8 mouse cellular contexts compared by ENCODE assay signal in genomic region chr2:106955621-106956020, GRCm38 (mm10). TPM values are rescaled to one million over a fixed set of nuclear protein-coding genes. Genes with fewer than 3 reads are reported as not detected.
DNase-seq lines count a peak whose midpoint lies in the region; ATAC-seq and TF ChIP-seq lines count a peak whose summit lies in the region.
"Had no signal": no experiment of that assay in that cellular context is flagged by ENCODE, and none has a peak within 500 bp of the region (broad histone marks: within the 10 kb centered on the region; RNA-seq: fewer than 3 reads in every experiment).

No protein-coding gene starts in this region.

- H3K36me3 ChIP-seq in MEL (ENCODE audit: control insufficient read depth in 1 of 2, insufficient read depth in 2 of 2, low read length in 2 of 2), result no peaks in the 10 kb centered on the region
- no peaks in the 10 kb centered on the region for H3K36me3 ChIP-seq in hindbrain, postnatal 0 days (ENCODE audit: insufficient read depth, low read length)

- 9% methylated on average over 10 of the region's 10 CpGs for WGBS in cerebellum, adult 2 months
- 14% methylated on average over 10 of the region's 10 CpGs for WGBS in hindbrain, postnatal 0 days

- DNase-seq in layer of hippocampus, adult 2 months (ENCODE audit: low spot score in 2 of 2), result peak; percentile 29 to 54
- DNase-seq in layer of hippocampus, adult 9-10 months (ENCODE audit: low spot score), result no peak
- peak; percentile 72 for DNase-seq in MEL (ENCODE audit: low read depth, low spot score)
- DNase-seq in cerebellum, adult 2 months, result peak in 1 of 2 experiments; percentile 42
- peak; percentile 86 for DNase-seq in hindbrain, postnatal 0 days (ENCODE audit: low spot score)
- no peak for DNase-seq in spleen, postnatal 14 days (ENCODE audit: low spot score in 2 of 2)

- H3K4me3 ChIP-seq in layer of hippocampus, adult 2 months, result peak overlapping the region; percentile 13; the same call in 1 of the 2 replicates
- H3K4me3 ChIP-seq in MEL (ENCODE audit: control insufficient read depth in 1 of 2, insufficient read depth in 1 of 2, low read depth in 2 of 2, low read length in 2 of 2), result no peak overlapping the region
- H3K4me3 ChIP-seq in cerebellum, adult 2 months (replicated peaks; ENCODE audit: insufficient read depth, low read depth, low read length), result no peak overlapping the region
- H3K4me3 ChIP-seq in hindbrain, postnatal 0 days (ENCODE audit: low read length), result no peak overlapping the region
- H3K4me3 ChIP-seq: erythroblast, embryonic 14.5 days had no signal

- no peak for TF ChIP-seq POLR2A in MEL (IDR thresholded peaks at IDR 0.05; ENCODE audit: control insufficient read depth in 1 of 2, insufficient read depth in 1 of 2, low read depth in 1 of 2, low read length in 2 of 2, poor library complexity in 1 of 2)
- TF ChIP-seq POLR2A in cerebellum, adult 2 months (IDR thresholded peaks at IDR 0.05; ENCODE audit: borderline replicate concordance, insufficient read depth, low read length), result no peak

- no peaks in the 10 kb centered on the region for H3K4me1 ChIP-seq in MEL (ENCODE audit: control insufficient read depth in 1 of 2, insufficient read depth in 2 of 2, low read length in 2 of 2)
- no peaks in the 10 kb centered on the region for H3K4me1 ChIP-seq in cerebellum, adult 2 months (ENCODE audit: control insufficient read depth, insufficient read depth, low read length)
- no peaks in the 10 kb centered on the region for H3K4me1 ChIP-seq in hindbrain, postnatal 0 days (ENCODE audit: insufficient read depth, low read length)

- no peaks in the 10 kb centered on the region for H3K79me2 ChIP-seq in MEL (ENCODE audit: control insufficient read depth, insufficient read depth, low read length, poor library complexity)

- 0 out of 2 replicates have a peak, but pooled peaks have one; percentile 21 for ATAC-seq in hindbrain, postnatal 0 days
- ATAC-seq in megakaryocyte, adult 5-6 weeks (ENCODE audit: poor library complexity, severe bottlenecking), result peak; percentile 78

- TF ChIP-seq CTCF in layer of hippocampus, adult 2 months (conservative IDR thresholded peaks at IDR 0.05), result peak; percentile 97
- peak; percentile 9 to 89 (median 75); a peak in 4 of 6 replicates for TF ChIP-seq CTCF in MEL (IDR thresholded peaks at IDR 0.05 in 2 of 3, conservative IDR thresholded peaks at IDR 0.05 in 1 of 3; ENCODE audit: control insufficient read depth in 1 of 3, insufficient read depth in 1 of 3, low read depth in 2 of 3, low read length in 3 of 3, poor library complexity in 1 of 3, severe bottlenecking in 1 of 3)
- peak; percentile 19; the same call in 1 of the 2 replicates for TF ChIP-seq CTCF in cerebellum, adult 2 months (IDR thresholded peaks at IDR 0.05; ENCODE audit: borderline replicate concordance, insufficient read depth, low read depth, low read length)
- TF ChIP-seq CTCF in hindbrain, postnatal 0 days (IDR thresholded peaks at IDR 0.05; ENCODE audit: low read depth), result peak; percentile 88

- H3K27me3 ChIP-seq in MEL (ENCODE audit: control insufficient read depth in 1 of 2, insufficient read depth in 2 of 2, low read length in 2 of 2), result no peaks in the 10 kb centered on the region; a peak in 2 of 4 replicates
- H3K27me3 ChIP-seq in cerebellum, adult 2 months (ENCODE audit: control insufficient read depth, insufficient read depth, low read length), result no peaks in the 10 kb centered on the region
- no peaks in the 10 kb centered on the region for H3K27me3 ChIP-seq in hindbrain, postnatal 0 days (ENCODE audit: insufficient read depth, low read length)

- no peaks in the 10 kb centered on the region for H3K9me3 ChIP-seq in MEL (replicated peaks; ENCODE audit: insufficient read depth, low read length)
- no peaks in the 10 kb centered on the region for H3K9me3 ChIP-seq in hindbrain, postnatal 0 days (ENCODE audit: low read length)

- TF ChIP-seq EP300 in MEL (IDR thresholded peaks at IDR 0.05; ENCODE audit: low read depth in 1 of 2, low read length in 2 of 2), result no peak

- H3K9ac ChIP-seq in MEL (ENCODE audit: control insufficient read depth, low read depth, low read length, poor library complexity, severe bottlenecking), result no peak overlapping the region
- H3K9ac ChIP-seq in hindbrain, postnatal 0 days (replicated peaks; ENCODE audit: low read length), result no peak overlapping the region

- no peak overlapping the region for H3K27ac ChIP-seq in layer of hippocampus, adult 2 months
- H3K27ac ChIP-seq in MEL (ENCODE audit: control insufficient read depth, low read depth, low read length), result no peak overlapping the region
- H3K27ac ChIP-seq in cerebellum, adult 2 months (ENCODE audit: insufficient read depth, low read length), result no peak overlapping the region
- no peak overlapping the region for H3K27ac ChIP-seq in hindbrain, postnatal 0 days

- peak; percentile 91 for TF ChIP-seq RAD21 in MEL (IDR thresholded peaks at IDR 0.05; ENCODE audit: low read depth, low read length)

- peak overlapping the region; percentile 11; the same call in 1 of the 2 replicates for H3K4me2 ChIP-seq in hindbrain, postnatal 0 days (ENCODE audit: low read depth, low read length)

TF ChIP-seq in MEL, 35 proteins besides CTCF, POLR2A, EP300 and RAD21:
- TF ChIP-seq SMC3 (IDR thresholded peaks at IDR 0.05; ENCODE audit: low read depth, low read length), result peak; percentile 88
- peak; percentile 92 for TF ChIP-seq ZC3H11A (IDR thresholded peaks at IDR 0.05; ENCODE audit: low read depth, low read length)
- no peak for TF ChIP-seq KAT2A (conservative IDR thresholded peaks at IDR 0.05; ENCODE audit: low read depth, low read length)

RNA-seq across cellular contexts. Expression of gene Arl14ep, which starts 18.6 kb away (rescaled TPM):
- 10 to 100 TPM; 49.9 to 53.6 TPM for total RNA-seq in layer of hippocampus, adult 2 months (2021)
- 26.2 and 39.2 TPM in 2 replicates for total RNA-seq in MEL (2012; rRNA removed)
- 100 to 1,000 TPM in 1 of 2 experiments, 10 to 100 TPM in 1; 33.1 to 105 TPM for polyA plus RNA-seq in MEL (2012; ENCODE audit: insufficient read depth in 1 of 2, insufficient read length in 2 of 2, low read depth in 1 of 2, low replicate concordance in 2 of 2, missing spikeins in 1 of 2)
- polyA plus RNA-seq in cerebellum, adult 2 months (2012; rRNA removed), result 30.0 and 30.5 TPM in 2 replicates
- 26.5 and 32.8 TPM in 2 replicates for total RNA-seq in hindbrain, postnatal 0 days (2014; rRNA removed)
- polyA plus RNA-seq in hindbrain, postnatal 0 days (2015; fragmentation: Nextera tagmentation; extraction: Ambion mirVana), result 27.4 and 28.3 TPM in 2 replicates
- 24.5 and 31.4 TPM in 2 replicates for total RNA-seq in megakaryocyte, adult 5-6 weeks (2015)
- total RNA-seq in megakaryocyte, adult 5-6 weeks (2017), result 25.9 and 26.3 TPM in 2 replicates

Comparison
In these comparisons a context has a peak if more than half of its experiments do, and no peak if none do; other contexts are left out.
1. DNase-seq: peak in layer of hippocampus, adult 2 months (2 of 2), MEL (single experiment) and hindbrain, postnatal 0 days (single experiment); none in layer of hippocampus, adult 9-10 months (single experiment) and spleen, postnatal 14 days (0 of 2).
2. CTCF ChIP-seq: peak in every context shown above with its lines; median percentile 97 in layer of hippocampus, adult 2 months; 88 in hindbrain, postnatal 0 days; 75 in MEL; 19 in cerebellum, adult 2 months.